Comparison of ENCODE assay signal across 8 mouse cellular contexts in genomic region chr5:117574894-117575293, GRCm38 (mm10).
DNase-seq lines count a peak whose midpoint lies in the region; TF ChIP-seq lines count a peak whose summit lies in the region.

No protein-coding gene starts in this region.

- WGBS in heart, adult 2 months, result 40% methylated on average over 7 of the region's 7 CpGs

- peak; percentile 47 to 54 for DNase-seq in cerebellum, postnatal 14 days
- no peak for DNase-seq in cerebellum, adult 11 months
- peak; percentile 60 for DNase-seq in right cerebral cortex, adult 18-20 months
- DNase-seq in right cerebral cortex, postnatal 25 days, result no peak
- peak; percentile 16 for DNase-seq in kidney, postnatal 14 days
- peak; percentile 35 for DNase-seq in telencephalon, adult 2 months (ENCODE audit: low read depth, low spot score)
- DNase-seq in heart, adult 2 months, result no peak
- DNase-seq in yolk sac, embryonic 10.5 days (ENCODE audit: low spot score), result no peak

- no peak for TF ChIP-seq EP300 in heart, adult 2 months (IDR thresholded peaks at IDR 0.05; ENCODE audit: insufficient read depth, low read depth, low read length)

- H3K9ac ChIP-seq in heart, adult 2 months (ENCODE audit: low read depth, low read length), result no peak overlapping the region

- H3K27me3 ChIP-seq in heart, adult 2 months (ENCODE audit: control insufficient read depth, insufficient read depth, low read length), result no peaks in the 10 kb centered on the region

- H3K36me3 ChIP-seq in heart, adult 2 months (ENCODE audit: control insufficient read depth, insufficient read depth, low read length), result no peaks in the 10 kb centered on the region

- no peak for TF ChIP-seq CTCF in heart, adult 2 months (IDR thresholded peaks at IDR 0.05)

- no peaks in the 10 kb centered on the region for H3K4me1 ChIP-seq in heart, adult 2 months (ENCODE audit: control insufficient read depth, insufficient read depth, low read length)

- no peak for TF ChIP-seq POLR2A in heart, adult 2 months (IDR thresholded peaks at IDR 0.05; ENCODE audit: insufficient read depth, low read depth, low read length)

- H3K27ac ChIP-seq in heart, adult 2 months, result no peak overlapping the region

- no peak overlapping the region for H3K4me3 ChIP-seq in heart, adult 2 months

- no peaks in the 10 kb centered on the region for H3K79me2 ChIP-seq in heart, adult 2 months (replicated peaks; ENCODE audit: control insufficient read depth, insufficient read depth, low read length)

- intact Hi-C loops in heart, adult 2 months (cut with DNase I), result no loop called here

Comparison
In these comparisons a context has a peak if more than half of its experiments do, and no peak if none do; other contexts are left out.
1. DNase-seq: peak in cerebellum, postnatal 14 days (2 of 2), right cerebral cortex, adult 18-20 months (single experiment), kidney, postnatal 14 days (single experiment) and telencephalon, adult 2 months (single experiment); none in cerebellum, adult 11 months (single experiment), right cerebral cortex, postnatal 25 days (single experiment), heart, adult 2 months (0 of 2) and yolk sac, embryonic 10.5 days (single experiment).